Mouse (Mus musculus): ENCODE results near the gene Kras. TPM values are rescaled to one million over a fixed set of nuclear protein-coding genes. Genes with fewer than 3 reads are reported as not detected.

Gene Kras
- polyA plus RNA-seq, 1 experiment from 2014 or later, result 119 TPM

- no peaks in the 10 kb centered on the region; the same call in 1 of the 2 replicates for H3K4me1 ChIP-seq (ENCODE audit: control insufficient read depth, insufficient read depth, low read length)
- no peak overlapping the region for H3K27ac ChIP-seq (ENCODE audit: low read depth, low read length)
- no peak for DNase-seq (ENCODE audit: low spot score)
- no peaks in the 10 kb centered on the region for H3K36me3 ChIP-seq (ENCODE audit: control insufficient read depth, insufficient read depth, low read length)
- no peaks in the 10 kb centered on the region for H3K9me3 ChIP-seq (ENCODE audit: control insufficient read depth, low read length)
- H3K27me3 ChIP-seq (ENCODE audit: control insufficient read depth, insufficient read depth, low read length), result no peaks in the 10 kb centered on the region
- 74% methylated on average over 9 of the region's 9 CpGs for WGBS
- no peak overlapping the region for H3K4me2 ChIP-seq (ENCODE audit: low read depth)
- no peak overlapping the region for H3K9ac ChIP-seq (ENCODE audit: low read length)
- ATAC-seq (ENCODE audit: insufficient read depth, low FRiP score, low TSS enrichment), result no peak
- H3K4me3 ChIP-seq (ENCODE audit: low read depth, low read length), result no peak overlapping the region
These were observed 27.2 kb upstream of the Kras start for GRCm38 (mm10) chr6:145277138-145277763.

GRCm38 (mm10) chr6:145276265-145276780 is 26.3 kb upstream of the Kras start:
- H3K9ac ChIP-seq (ENCODE audit: low read length), result no peak overlapping the region
- no peaks in the 10 kb centered on the region; the same call in 1 of the 2 replicates for H3K4me1 ChIP-seq (ENCODE audit: control insufficient read depth, insufficient read depth, low read length)
- ATAC-seq (ENCODE audit: insufficient read depth, low FRiP score, low TSS enrichment) (peak; percentile 73), DNase-seq (ENCODE audit: low spot score) (peak; percentile 74)
- H3K27me3 ChIP-seq (ENCODE audit: control insufficient read depth, insufficient read depth, low read length), result no peaks in the 10 kb centered on the region
- peak overlapping the region; percentile 40 for H3K4me2 ChIP-seq (ENCODE audit: low read depth)
- H3K4me3 ChIP-seq (ENCODE audit: low read depth, low read length), result peak overlapping the region; percentile 15
- no peaks in the 10 kb centered on the region for H3K36me3 ChIP-seq (ENCODE audit: control insufficient read depth, insufficient read depth, low read length)
- H3K27ac ChIP-seq (ENCODE audit: low read depth, low read length), result no peak overlapping the region
- no peaks in the 10 kb centered on the region for H3K9me3 ChIP-seq (ENCODE audit: control insufficient read depth, low read length)
- WGBS, result 5% methylated on average over 17 of the region's 17 CpGs

DNA sequence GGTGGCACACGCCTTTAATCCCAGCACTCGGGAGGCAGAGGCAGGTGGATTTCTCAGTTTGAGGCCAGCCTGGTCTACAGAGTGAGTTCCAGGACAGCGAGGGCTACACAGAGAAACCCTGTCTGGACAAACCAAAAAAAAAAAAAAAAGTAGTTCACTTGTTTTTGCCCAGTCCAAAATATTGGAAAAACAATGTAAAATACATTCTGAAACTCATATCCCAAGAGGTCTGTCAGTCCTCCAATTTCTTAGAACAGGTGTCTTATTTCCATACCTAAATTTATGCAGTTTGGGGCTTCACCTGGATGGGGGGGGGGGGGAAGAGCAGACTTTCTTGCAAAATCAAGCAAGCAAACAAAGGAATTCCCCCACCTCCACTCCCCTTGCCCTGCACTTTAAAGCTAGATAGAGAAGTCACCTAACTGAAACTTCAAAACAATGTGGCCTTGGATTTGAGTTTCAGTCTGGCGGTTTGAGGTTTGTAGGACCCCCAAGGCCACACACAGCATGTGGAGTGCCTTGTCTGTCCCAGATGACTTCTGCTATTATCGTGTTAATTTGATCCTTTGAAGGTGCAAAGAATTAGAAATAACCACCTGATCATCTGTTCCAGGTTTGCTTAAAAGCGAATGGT is 25.7 kb upstream of the Kras start:
- H3K36me3 ChIP-seq (ENCODE audit: control insufficient read depth, insufficient read depth, low read length), result no peaks in the 10 kb centered on the region
- H3K27me3 ChIP-seq (ENCODE audit: control insufficient read depth, insufficient read depth, low read length), result no peaks in the 10 kb centered on the region
- no peaks in the 10 kb centered on the region; the same call in 1 of the 2 replicates for H3K4me1 ChIP-seq (ENCODE audit: control insufficient read depth, insufficient read depth, low read length)
- no peak for DNase-seq (ENCODE audit: low spot score)
- peak overlapping the region; percentile 40 for H3K4me2 ChIP-seq (ENCODE audit: low read depth)
- H3K27ac ChIP-seq (ENCODE audit: low read depth, low read length), result no peak overlapping the region
- H3K9ac ChIP-seq (ENCODE audit: low read length), result no peak overlapping the region
- no peaks in the 10 kb centered on the region for H3K9me3 ChIP-seq (ENCODE audit: control insufficient read depth, low read length)
- no peak for ATAC-seq (ENCODE audit: insufficient read depth, low FRiP score, low TSS enrichment)
- H3K4me3 ChIP-seq (ENCODE audit: low read depth, low read length), result no peak overlapping the region
- 49% methylated on average over 6 of the region's 6 CpGs for WGBS

DNA sequence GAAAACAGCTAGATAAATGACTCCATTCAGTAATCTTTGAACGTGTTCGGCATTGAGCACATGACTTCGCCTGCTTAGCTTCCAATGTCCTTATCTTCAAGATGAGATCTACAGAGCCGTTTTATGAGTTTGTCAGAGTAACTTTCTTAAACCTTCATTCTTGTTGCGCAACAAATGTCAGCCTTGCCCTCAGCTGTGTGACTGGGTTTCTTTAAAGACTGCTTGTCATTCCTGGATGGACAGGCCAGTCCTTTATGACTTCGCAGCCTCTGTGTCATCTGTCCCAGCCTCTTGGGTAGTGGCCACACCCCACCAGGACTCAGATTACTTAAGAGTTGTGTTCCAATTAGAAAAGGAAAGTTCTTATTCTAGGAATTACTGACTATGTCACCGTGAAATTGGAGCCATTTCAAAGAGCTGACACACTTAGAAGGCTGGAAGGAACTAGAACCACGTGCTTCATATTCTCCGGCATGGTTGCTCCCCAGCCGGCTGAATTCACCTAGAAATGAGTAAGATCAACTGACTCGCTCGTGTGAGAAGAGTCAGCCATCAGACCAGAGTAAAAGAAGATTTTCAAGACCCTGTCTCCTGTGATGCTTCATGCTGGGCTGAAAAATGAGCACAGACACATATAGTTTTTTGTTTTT is 24.1 kb upstream of the Kras start:
- H3K36me3 ChIP-seq (ENCODE audit: control insufficient read depth, insufficient read depth, low read length), result no peaks in the 10 kb centered on the region
- H3K9me3 ChIP-seq (ENCODE audit: control insufficient read depth, low read length), result no peaks in the 10 kb centered on the region
- H3K27me3 ChIP-seq (ENCODE audit: control insufficient read depth, insufficient read depth, low read length), result no peaks in the 10 kb centered on the region
- no peak overlapping the region for H3K4me3 ChIP-seq (ENCODE audit: low read depth, low read length)
- H3K27ac ChIP-seq (ENCODE audit: low read depth, low read length), result no peak overlapping the region
- ATAC-seq (ENCODE audit: insufficient read depth, low FRiP score, low TSS enrichment) (no peak), DNase-seq (ENCODE audit: low spot score) (no peak)
- H3K4me1 ChIP-seq (ENCODE audit: control insufficient read depth, insufficient read depth, low read length), result no peaks in the 10 kb centered on the region; the same call in 1 of the 2 replicates
- no peak overlapping the region for H3K9ac ChIP-seq (ENCODE audit: low read length)
- WGBS, result 83% methylated on average over 12 of the region's 12 CpGs
- H3K4me2 ChIP-seq (ENCODE audit: low read depth), result no peak overlapping the region

DNA sequence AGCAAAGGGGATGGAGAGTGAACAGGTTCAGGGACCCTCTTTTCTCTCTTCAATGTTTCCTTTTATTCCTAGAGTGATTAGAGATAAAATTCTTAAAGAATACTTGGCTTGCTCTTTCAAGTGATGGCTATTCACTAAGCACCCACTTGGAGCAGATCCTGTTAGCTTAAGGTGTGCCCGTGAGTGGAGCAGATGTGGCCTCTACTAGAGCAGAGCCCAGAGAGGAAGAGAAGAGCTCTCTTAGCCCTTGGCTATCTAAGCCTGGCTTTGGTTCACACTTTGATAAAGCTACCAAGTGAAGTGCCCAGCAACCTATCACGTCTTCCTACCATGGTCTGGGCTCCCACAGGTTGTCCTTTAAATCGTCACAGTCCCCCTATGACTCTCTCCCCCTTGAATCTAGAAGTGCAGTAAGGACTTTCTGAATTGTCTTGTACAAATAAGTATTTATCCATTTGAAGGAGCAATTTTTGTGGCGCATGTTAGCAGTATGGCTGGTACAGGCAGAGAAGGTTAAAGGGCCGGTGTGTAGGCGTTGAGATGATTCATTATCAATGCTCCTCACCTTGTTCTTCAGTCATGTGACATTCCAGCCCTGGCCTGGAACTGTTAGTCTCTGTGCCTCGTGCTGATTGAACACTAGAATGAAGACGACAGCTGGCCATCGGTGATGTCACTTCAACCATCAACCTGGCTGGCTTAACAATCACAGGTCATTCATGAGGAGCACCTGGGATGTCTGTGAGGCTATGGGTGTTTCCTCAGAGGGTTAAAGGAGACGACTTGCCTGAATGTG is 22.3 kb upstream of the Kras start:
- Histone ChIP-seq H3K27ac (ENCODE audit: low read depth, low read length) (no peak overlapping the region), H3K4me3 (ENCODE audit: low read depth, low read length) (no peak overlapping the region), H3K36me3 (ENCODE audit: control insufficient read depth, insufficient read depth, low read length) (no peaks in the 10 kb centered on the region), H3K4me2 (ENCODE audit: low read depth) (no peak overlapping the region), H3K9me3 (ENCODE audit: control insufficient read depth, low read length) (no peaks in the 10 kb centered on the region), H3K27me3 (ENCODE audit: control insufficient read depth, insufficient read depth, low read length) (no peaks in the 10 kb centered on the region), H3K4me1 (ENCODE audit: control insufficient read depth, insufficient read depth, low read length) (no peaks in the 10 kb centered on the region; the same call in 1 of the 2 replicates), H3K9ac (ENCODE audit: low read length) (no peak overlapping the region)
- 81% methylated on average over 10 of the region's 10 CpGs for WGBS
- DNase-seq (ENCODE audit: low spot score), result no peak
- ATAC-seq (ENCODE audit: insufficient read depth, low FRiP score, low TSS enrichment), result no peak

GRCm38 (mm10) chr6:145269313-145269845 is 19.3 kb upstream of the Kras start:
- DNase-seq (ENCODE audit: low spot score) (no peak), ATAC-seq (ENCODE audit: insufficient read depth, low FRiP score, low TSS enrichment) (no peak)
- Histone ChIP-seq H3K27ac (ENCODE audit: low read depth, low read length) (no peak overlapping the region), H3K9ac (ENCODE audit: low read length) (no peak overlapping the region), H3K4me1 (ENCODE audit: control insufficient read depth, insufficient read depth, low read length) (no peaks in the 10 kb centered on the region), H3K27me3 (ENCODE audit: control insufficient read depth, insufficient read depth, low read length) (no peaks in the 10 kb centered on the region), H3K4me3 (ENCODE audit: low read depth, low read length) (no peak overlapping the region), H3K4me2 (ENCODE audit: low read depth) (no peak overlapping the region), H3K9me3 (ENCODE audit: control insufficient read depth, low read length) (no peaks in the 10 kb centered on the region), H3K36me3 (ENCODE audit: control insufficient read depth, insufficient read depth, low read length) (no peaks in the 10 kb centered on the region)
- 92% methylated on average over 4 of the region's 4 CpGs for WGBS

DNA sequence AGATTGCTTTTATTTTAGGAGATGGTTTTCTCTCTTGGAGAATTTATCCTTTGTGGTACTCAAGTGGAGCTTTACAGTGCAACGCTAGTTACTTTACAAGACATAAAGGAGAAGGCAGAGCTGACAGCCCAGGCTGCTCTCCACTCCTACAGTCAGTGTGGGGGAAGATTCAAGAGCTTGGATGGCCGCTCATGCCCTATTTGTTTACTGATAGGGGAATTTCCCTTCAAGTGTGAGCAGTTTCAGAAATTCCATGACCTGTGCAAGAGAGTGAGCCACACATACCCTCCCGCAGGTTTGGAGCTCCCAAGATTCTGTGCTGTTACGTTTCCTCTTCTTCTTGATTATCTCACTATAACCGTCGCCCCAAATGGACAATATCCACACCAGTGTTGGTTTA is 17.7 kb upstream of the Kras start:
- no peaks in the 10 kb centered on the region for H3K36me3 ChIP-seq (ENCODE audit: control insufficient read depth, insufficient read depth, low read length)
- H3K27ac ChIP-seq (ENCODE audit: low read depth, low read length), result no peak overlapping the region
- no peaks in the 10 kb centered on the region for H3K27me3 ChIP-seq (ENCODE audit: control insufficient read depth, insufficient read depth, low read length)
- WGBS, result 90% methylated on average over 6 of the region's 6 CpGs
- H3K4me3 ChIP-seq (ENCODE audit: low read depth, low read length), result no peak overlapping the region
- ATAC-seq (ENCODE audit: insufficient read depth, low FRiP score, low TSS enrichment), result no peak
- H3K4me1 ChIP-seq (ENCODE audit: control insufficient read depth, insufficient read depth, low read length), result no peaks in the 10 kb centered on the region
- DNase-seq (ENCODE audit: low spot score), result no peak
- no peaks in the 10 kb centered on the region for H3K9me3 ChIP-seq (ENCODE audit: control insufficient read depth, low read length)
- no peak overlapping the region for H3K4me2 ChIP-seq (ENCODE audit: low read depth)
- H3K9ac ChIP-seq (ENCODE audit: low read length), result no peak overlapping the region

- ATAC-seq (ENCODE audit: insufficient read depth, low FRiP score, low TSS enrichment) (no peak), DNase-seq (ENCODE audit: low spot score) (no peak)
- H3K36me3 ChIP-seq (ENCODE audit: control insufficient read depth, insufficient read depth, low read length), result no peaks in the 10 kb centered on the region
- no peak overlapping the region for H3K4me2 ChIP-seq (ENCODE audit: low read depth)
- H3K27ac ChIP-seq (ENCODE audit: low read depth, low read length), result no peak overlapping the region
- WGBS, result 89% methylated on average over 7 of the region's 7 CpGs
- no peaks in the 10 kb centered on the region for H3K9me3 ChIP-seq (ENCODE audit: control insufficient read depth, low read length)
- H3K27me3 ChIP-seq (ENCODE audit: control insufficient read depth, insufficient read depth, low read length), result no peaks in the 10 kb centered on the region
- no peaks in the 10 kb centered on the region for H3K4me1 ChIP-seq (ENCODE audit: control insufficient read depth, insufficient read depth, low read length)
- H3K9ac ChIP-seq (ENCODE audit: low read length), result no peak overlapping the region
- no peak overlapping the region for H3K4me3 ChIP-seq (ENCODE audit: low read depth, low read length)
These were observed 12.3 kb upstream of the Kras start for GRCm38 (mm10) chr6:145262314-145262713.
